Mouse (Mus musculus): ENCODE measurements around the gene Pigv.

DNA sequence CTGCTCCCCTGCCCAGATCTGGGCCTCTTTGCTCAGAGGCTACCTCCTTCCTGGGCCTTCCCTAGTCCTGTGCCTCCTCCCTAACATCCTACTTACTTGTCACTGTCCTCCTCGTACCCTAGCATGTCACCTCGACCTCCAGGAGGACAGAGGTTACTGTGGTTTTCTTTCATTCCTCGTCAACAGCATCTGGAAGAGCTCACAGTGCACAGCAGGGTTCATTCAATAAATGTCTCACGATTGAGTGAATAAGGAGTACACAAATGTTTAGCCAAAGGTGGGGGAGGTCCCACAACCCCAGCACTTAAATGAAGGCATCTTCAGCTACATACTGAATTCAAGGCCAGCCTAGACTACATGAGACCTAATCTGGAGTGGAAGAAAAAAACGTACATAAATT lies 46.2 kb downstream of the Pigv start:
- TF ChIP-seq CTCF (IDR thresholded peaks at IDR 0.05; ENCODE audit: low read depth, low read length) (no peak), GATA2 (IDR thresholded peaks at IDR 0.05; ENCODE audit: borderline replicate concordance, low read depth, low read length) (no peak), GATA1 (IDR thresholded peaks at IDR 0.05; ENCODE audit: borderline replicate concordance, low read length) (no peak)

Measured in G1E (cell line).